Comparison of ENCODE assay signal across 8 mouse cellular contexts in the genomic region with DNA sequence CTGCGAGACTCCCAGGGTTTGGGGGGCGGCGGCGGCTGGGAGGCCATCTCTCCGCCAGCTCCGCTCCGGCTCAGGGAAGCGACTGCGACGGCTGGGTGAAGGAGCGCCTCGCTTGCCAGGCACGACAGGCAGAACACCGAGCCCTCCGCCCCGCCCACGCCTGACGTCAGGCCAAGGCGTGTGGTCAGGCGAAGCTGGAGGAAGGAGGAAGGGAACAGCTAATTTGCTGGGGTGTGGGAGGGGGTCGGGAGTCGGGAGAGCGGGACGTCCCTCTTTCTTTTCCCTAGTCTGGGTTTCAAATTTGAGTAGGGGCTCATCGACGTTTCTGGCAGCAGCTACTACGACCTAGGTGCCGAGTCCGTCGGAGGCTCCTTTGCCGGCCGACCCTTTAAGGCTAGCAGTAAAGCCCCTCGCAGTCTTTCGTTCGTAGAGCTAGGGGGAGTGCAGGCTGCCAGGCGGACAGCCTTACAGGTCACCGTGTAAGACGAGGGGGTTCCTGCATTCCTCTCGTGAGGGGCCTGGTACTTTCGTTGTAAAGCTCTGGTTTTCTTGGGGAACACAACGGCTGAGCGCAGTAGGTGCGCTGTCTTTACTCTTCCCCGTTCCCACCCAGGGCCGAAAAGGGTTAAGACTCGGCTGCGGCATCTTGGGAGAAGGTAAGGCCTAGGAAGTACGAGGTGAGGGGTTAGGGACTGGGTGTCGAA. TPM values are rescaled to one million over a fixed set of nuclear protein-coding genes. Genes with fewer than 3 reads are reported as not detected.
DNase-seq lines count a peak whose midpoint lies in the region; ATAC-seq and TF ChIP-seq lines count a peak whose summit lies in the region.

Pex13 (minus strand) TSS at position 162 of the 704 bp plus-strand sequence.

- no peaks in the 10 kb centered on the region for H3K27me3 ChIP-seq in G1E (ENCODE audit: insufficient read depth, low read length)
- no peaks in the 10 kb centered on the region for H3K27me3 ChIP-seq in forebrain, postnatal 0 days (ENCODE audit: insufficient read depth, low read length)
- H3K27me3 ChIP-seq in lung, embryonic 15.5 days, result no peaks in the 10 kb centered on the region

- H3K27ac ChIP-seq in forebrain, postnatal 0 days (ENCODE audit: low read depth, low read length), result peak within 1 kb of the TSS; percentile 98
- H3K27ac ChIP-seq in lung, embryonic 15.5 days, result peak within 1 kb of the TSS; percentile 97

- H3K9me3 ChIP-seq in G1E (replicated peaks), result no peaks in the 10 kb centered on the region
- H3K9me3 ChIP-seq in forebrain, postnatal 0 days (ENCODE audit: low read length), result no peaks in the 10 kb centered on the region
- no peaks in the 10 kb centered on the region for H3K9me3 ChIP-seq in lung, embryonic 15.5 days

- no peak for TF ChIP-seq CTCF in G1E (IDR thresholded peaks at IDR 0.05; ENCODE audit: low read depth, low read length)
- no peak for TF ChIP-seq CTCF in forebrain, postnatal 0 days (IDR thresholded peaks at IDR 0.05; ENCODE audit: low read depth)

- DNase-seq in G1E (ENCODE audit: low spot score), result peak; percentile 73
- DNase-seq in cerebellum, adult 18-20 months, result peak; percentile 90 to 91
- peak; percentile 97 for DNase-seq in forebrain, postnatal 0 days
- DNase-seq in heart, postnatal 4 days, result peak; percentile 94
- peak; percentile 81 to 83 for DNase-seq in layer of hippocampus, adult 8-10 months (ENCODE audit: low spot score in 2 of 2)
- peak; percentile 93 for DNase-seq in ovary, adult 18-20 months (ENCODE audit: low spot score)
- peak; percentile 89 for DNase-seq in thymus, postnatal 0 days (ENCODE audit: low spot score)

- peak within 1 kb of the TSS; percentile 82 for H3K9ac ChIP-seq in forebrain, postnatal 0 days
- H3K9ac ChIP-seq in lung, embryonic 15.5 days, result peak within 1 kb of the TSS; percentile 89

- under 1% methylated on average over 48 of the region's 49 CpGs for WGBS in forebrain, postnatal 0 days
- WGBS in lung, embryonic 15.5 days, result under 1% methylated on average over 49 of the region's 49 CpGs

- H3K36me3 ChIP-seq in G1E (replicated peaks), result peaks cover 23% of the 10 kb centered on the region
- no peaks in the 10 kb centered on the region for H3K36me3 ChIP-seq in forebrain, postnatal 0 days (ENCODE audit: insufficient read depth)
- no peaks in the 10 kb centered on the region for H3K36me3 ChIP-seq in lung, embryonic 15.5 days

- peak; percentile 89 for ATAC-seq in G1E (ENCODE audit: extremely low read depth, insufficient number of reproducible peaks, low FRiP score, poor library complexity, severe bottlenecking)
- ATAC-seq in forebrain, postnatal 0 days, result peak; percentile 97
- ATAC-seq in lung, embryonic 15.5 days (ENCODE audit: borderline replicate concordance, extremely low read depth, low FRiP score, low TSS enrichment), result peak; percentile 99

- H3K4me2 ChIP-seq in forebrain, postnatal 0 days (ENCODE audit: low read depth), result peak within 1 kb of the TSS; percentile 65
- H3K4me2 ChIP-seq in lung, embryonic 15.5 days, result peak within 1 kb of the TSS; percentile 72

- peaks cover 13% of the 10 kb centered on the region for H3K4me1 ChIP-seq in G1E (ENCODE audit: insufficient read depth, low read depth, low read length)
- peaks cover 5% of the 10 kb centered on the region; the same call in 1 of the 2 replicates for H3K4me1 ChIP-seq in forebrain, postnatal 0 days (ENCODE audit: insufficient read depth)
- H3K4me1 ChIP-seq in lung, embryonic 15.5 days, result peaks cover 5% of the 10 kb centered on the region; the same call in 1 of the 2 replicates

- H3K4me3 ChIP-seq in G1E (ENCODE audit: low read depth, low read length), result peak within 1 kb of the TSS; percentile 87
- H3K4me3 ChIP-seq in forebrain, postnatal 0 days (ENCODE audit: low read depth, low read length), result peak within 1 kb of the TSS; percentile 97
- peak within 1 kb of the TSS; percentile 95 for H3K4me3 ChIP-seq in lung, embryonic 15.5 days

RNA-seq across cellular contexts. Expression of gene Pex13, which starts in this region (rescaled TPM):
- total RNA-seq in G1E (2014; fragmentation: Nextera tagmentation) (26.7 and 35.2 TPM in 2 replicates), G1E (2017) (16.4 and 18.1 TPM in 2 replicates)
- polyA plus RNA-seq in G1E (2012), result 16.3 and 16.7 TPM in 2 replicates
- 23.5 and 25.1 TPM in 2 replicates for total RNA-seq in forebrain, postnatal 0 days (2014; rRNA removed)
- 24.9 and 26.0 TPM in 2 replicates for polyA plus RNA-seq in forebrain, postnatal 0 days (2015; fragmentation: Nextera tagmentation; extraction: Ambion mirVana)
- 10 to 100 TPM; 26.0 to 30.3 TPM for total RNA-seq in heart, postnatal 4 days (2021)
- total RNA-seq in layer of hippocampus, adult 8-10 months (2022), result 10 to 100 TPM; 21.4 to 30.5 (median 26.0) TPM
- polyA plus RNA-seq in lung, embryonic 15.5 days (2015; fragmentation: Nextera tagmentation; extraction: Ambion mirVana), result 26.7 and 33.3 TPM in 2 replicates
- 35.2 and 35.4 TPM in 2 replicates for polyA plus RNA-seq in thymus, postnatal 0 days (2015; fragmentation: Nextera tagmentation; extraction: Ambion mirVana)

Comparison
In these comparisons a context has a peak if more than half of its experiments do, and no peak if none do; other contexts are left out.
1. Peak in every context shown above with its lines: DNase-seq, ATAC-seq, H3K4me3 ChIP-seq and H3K27ac ChIP-seq.